Mouse (Mus musculus) cerebellum, adult 2 months (tissue): ENCODE results near the gene Ppie.

Source experiments
- CTCF ChIP-seq: fragments of 200-500 bp; IDR thresholded peaks from 2 replicates; pipeline ENCODE4 v1.5.1; 2011; ENCODE audit warnings: low read depth, mild to moderate bottlenecking, control low read depth, low read length, moderate library complexity, borderline replicate concordance; ENCODE audit not compliant: insufficient read depth
- POLR2A ChIP-seq: fragments of 200-500 bp; IDR thresholded peaks from 2 replicates; pipeline ENCODE4 v1.6.1; 2011; ENCODE audit warnings: low read length, control low read depth, borderline replicate concordance; ENCODE audit not compliant: insufficient read depth

- no peak for TF ChIP-seq CTCF
- no peak for TF ChIP-seq POLR2A
These were observed 47.1 kb downstream of the Ppie start for GRCm38 (mm10) chr4:123092621-123093020.
